ENCODE assay signal across 15 mouse cellular contexts in genomic region chr1:90159927-90160326, GRCm38 (mm10). TPM values are rescaled to one million over a fixed set of nuclear protein-coding genes. Genes with fewer than 3 reads are reported as not detected.
DNase-seq lines count a peak whose midpoint lies in the region; ATAC-seq and TF ChIP-seq lines count a peak whose summit lies in the region.
"Had no signal": no experiment of that assay in that cellular context is flagged by ENCODE, and none has a peak within 500 bp of the region (broad histone marks: within the 10 kb centered on the region; RNA-seq: fewer than 3 reads in every experiment).

No protein-coding gene starts in this region.

- peaks cover 17% of the 10 kb centered on the region for H3K4me1 ChIP-seq in heart, embryonic 13.5 days
- H3K4me1 ChIP-seq in lung, adult 2 months (ENCODE audit: control insufficient read depth, insufficient read depth, low read length), result peaks cover 3% of the 10 kb centered on the region

- no peaks in the 10 kb centered on the region for H3K9me3 ChIP-seq in heart, embryonic 13.5 days
- H3K9me3 ChIP-seq: embryonic facial prominence, embryonic 15.5 days; neural tube, embryonic 12.5 days had no signal

- H3K4me2 ChIP-seq in heart, embryonic 13.5 days, result peak overlapping the region; percentile 44
- H3K4me2 ChIP-seq: embryonic facial prominence, embryonic 15.5 days; neural tube, embryonic 12.5 days had no signal

- DNase-seq in heart, adult 18-20 months, result no peak
- no peak for DNase-seq in lung, adult 2 months
- no peak for DNase-seq in lung, postnatal 36 days
- DNase-seq in WW6 (ENCODE audit: low read depth, low spot score), result peak; percentile 11
- DNase-seq in forelimb bud, embryonic 11.5 days (ENCODE audit: low read depth, low spot score), result peak; percentile 26
- no peak for DNase-seq in layer of hippocampus, postnatal 10 days (ENCODE audit: low spot score in 2 of 2)
- DNase-seq: adrenal gland, adult 2 months; cerebellum, adult 11-12 months; kidney, adult 11 months had no signal

- H3K36me3 ChIP-seq in heart, embryonic 13.5 days, result no peaks in the 10 kb centered on the region
- H3K36me3 ChIP-seq: embryonic facial prominence, embryonic 15.5 days; neural tube, embryonic 12.5 days had no signal

- no peak for ATAC-seq in heart, embryonic 13.5 days (ENCODE audit: extremely low read depth, insufficient number of reproducible peaks, low FRiP score, low TSS enrichment)
- no peak for ATAC-seq in frontal cortex, adult (ENCODE audit: low TSS enrichment)

- H3K27me3 ChIP-seq in heart, embryonic 13.5 days (replicated peaks), result peaks cover 74% of the 10 kb centered on the region
- H3K27me3 ChIP-seq: embryonic facial prominence, embryonic 15.5 days; neural tube, embryonic 12.5 days had no signal

- no peak overlapping the region for H3K27ac ChIP-seq in heart, embryonic 13.5 days (replicated peaks)
- H3K27ac ChIP-seq: embryonic facial prominence, embryonic 15.5 days; macrophage; neural tube, embryonic 12.5 days had no signal

- 31% methylated on average over 13 of the region's 13 CpGs for WGBS in heart, embryonic 13.5 days
- WGBS in lung, adult 2 months, result 48% methylated on average over 13 of the region's 13 CpGs

- TF ChIP-seq CTCF in lung, adult 2 months (IDR thresholded peaks at IDR 0.05; ENCODE audit: insufficient read depth, low read length), result 0 out of 2 replicates have a peak, but pooled peaks have one; percentile 8

- 0 out of 2 replicates have a peak overlapping the region, but pooled peaks have one; percentile 10 for H3K9ac ChIP-seq in heart, embryonic 13.5 days
- H3K9ac ChIP-seq: embryonic facial prominence, embryonic 15.5 days; neural tube, embryonic 12.5 days had no signal

- peak overlapping the region; percentile 13; the same call in 1 of the 2 replicates for H3K4me3 ChIP-seq in heart, embryonic 13.5 days
- H3K4me3 ChIP-seq in lung, adult 2 months (replicated peaks; ENCODE audit: extremely low read depth, low read depth, low read length), result no peak overlapping the region
- H3K4me3 ChIP-seq: embryonic facial prominence, embryonic 15.5 days; neural tube, embryonic 12.5 days had no signal

- no peak for TF ChIP-seq POLR2A in lung, adult 2 months (IDR thresholded peaks at IDR 0.05; ENCODE audit: borderline replicate concordance, extremely low read depth, low read depth, low read length)

RNA-seq across cellular contexts. Expression of gene Iqca, which starts 6.7 kb away (rescaled TPM):
- polyA plus RNA-seq in heart, embryonic 13.5 days (2015; fragmentation: Nextera tagmentation; extraction: Ambion mirVana), result 0.06 and 0.33 TPM in 2 replicates
- total RNA-seq in heart, adult 18-20 months (2021), result under 1 TPM in 1 of 2 experiments, not detected in 1; 0.69 TPM
- 3.6 and 4.1 TPM in 2 replicates for polyA plus RNA-seq in lung, adult 2 months (2012; rRNA removed)
- 1 to 10 TPM; 1.1 to 2.2 TPM for total RNA-seq in layer of hippocampus, postnatal 10 days (2021)
- total RNA-seq: adrenal gland, adult 2 months; gastrocnemius, postnatal 4 days had no signal
- polyA plus RNA-seq: adrenal gland, adult 2 months; macrophage had no signal

RNA-seq across cellular contexts. Expression of gene Ackr3, which starts 43.9 kb away (rescaled TPM):
- polyA plus RNA-seq in heart, embryonic 13.5 days (2015; fragmentation: Nextera tagmentation; extraction: Ambion mirVana), result 38.3 and 38.5 TPM in 2 replicates
- 10 to 100 TPM; 49.2 to 52.5 TPM for total RNA-seq in heart, adult 18-20 months (2021)
- 89.3 and 96.4 TPM in 2 replicates for polyA plus RNA-seq in lung, adult 2 months (2012; rRNA removed)
- total RNA-seq in layer of hippocampus, postnatal 10 days (2021), result 1 to 10 TPM; 8.4 to 8.5 TPM
- polyA plus RNA-seq: macrophage had no signal

Comparison
In these comparisons a context has a peak if more than half of its experiments do, and no peak if none do; other contexts are left out.
1. DNase-seq: peak in WW6 (single experiment) and forelimb bud, embryonic 11.5 days (single experiment); none in heart, adult 18-20 months (0 of 2), lung, adult 2 months (single experiment), lung, postnatal 36 days (single experiment) and layer of hippocampus, postnatal 10 days (0 of 2).
2. RNA of gene Ackr3, which starts 43.9 kb away (total RNA-seq): 49.2 to 52.5 TPM in heart, adult 18-20 months; 8.4 to 8.5 TPM in layer of hippocampus, postnatal 10 days; every median in the first group is over 4 times any median in the second.